Mouse (Mus musculus): ENCODE data around the gene Zfp942.
"Not testable (repeated sequence)": the region's sequence is repeated elsewhere in the genome, so short reads cannot be mapped to it uniquely, and the experiment has no call there.

The Zfp942 gene

GRCm38 (mm10) chr17:21962107-21962907 is at the start of gene Zfp942, which contains the start of gene Zfp943:
Zfp942 (minus strand) TSS chr17:21962464.
Zfp943 (plus strand) TSS chr17:21962552.
- in situ Hi-C loops (cut with MboI, MseI), result loop anchor here (25.0 kb wide), 2 partner anchors 400 to 1575 kb away; partner anchors contain the start of genes Zfp758 and Zfp944

- in situ Hi-C loops (cut with MboI, MseI), result loop anchor here (25.0 kb wide), 2 partner anchors 399 to 1574 kb away; partner anchors contain the start of genes Zfp758 and Zfp944
These were observed 1.0 kb upstream of the Zfp942 start for GRCm38 (mm10) chr17:21963302-21963701.

DNA sequence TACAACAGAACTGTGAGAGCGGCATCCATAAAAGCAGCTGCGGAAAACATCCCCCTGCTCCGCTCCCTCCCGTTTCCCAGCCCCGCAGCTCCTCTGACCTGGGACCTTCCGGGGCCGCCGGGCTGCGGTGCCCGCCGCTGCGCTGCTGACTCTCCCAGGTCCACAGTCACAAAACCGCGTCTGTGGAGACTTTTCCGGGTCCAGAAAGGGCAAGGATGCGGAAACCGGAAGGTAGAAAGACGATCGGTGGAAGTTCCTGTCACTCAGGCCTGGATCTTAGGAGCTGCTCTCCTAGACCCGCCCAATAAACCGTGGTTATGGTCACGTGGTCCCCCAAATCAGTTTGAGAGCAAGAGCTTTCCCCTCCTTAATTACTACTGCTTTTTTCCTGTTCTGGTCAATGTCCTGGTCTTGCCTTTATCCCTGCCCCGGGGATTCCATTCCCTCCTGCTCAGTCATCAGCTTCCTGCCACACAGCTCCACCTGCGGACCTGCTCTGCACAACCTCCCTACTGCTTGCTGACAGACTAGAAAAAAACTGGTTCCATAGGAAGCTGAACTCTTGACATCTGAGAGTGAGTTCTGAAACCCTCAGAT is 52.7 kb downstream of the Zfp942 start, which contains the start of gene Zfp995:
Gene Zfp995 (minus strand): TSS at position 471 of the 597 bp plus-strand sequence.
- in situ Hi-C loops (cut with MboI, MseI), result not testable (repeated sequence)

DNA sequence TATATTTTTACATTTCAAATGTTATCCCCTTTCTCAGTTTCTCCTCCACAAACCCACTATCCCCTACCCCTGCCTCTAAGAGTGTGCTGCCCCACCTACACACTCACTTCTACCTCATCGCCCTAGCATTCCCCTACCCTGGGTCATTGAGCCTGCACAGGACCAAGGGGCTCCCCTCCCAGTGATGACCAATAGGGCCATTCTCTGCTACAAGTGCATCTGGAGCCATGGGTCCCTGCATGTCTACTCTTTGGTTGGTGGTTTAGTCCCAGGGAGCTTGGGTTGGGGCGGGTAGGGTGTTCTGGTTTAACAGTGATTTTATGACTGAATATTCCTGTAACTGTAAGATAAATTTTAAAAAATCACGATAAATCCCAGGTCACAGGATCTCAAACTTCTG is 53.2 kb downstream of the Zfp942 start:
- in situ Hi-C loops (cut with MboI, MseI), result no loop called here

Measured in T-helper 2 cell (primary cell).